Mouse (Mus musculus): ENCODE data around the gene Sac3d1.
"Not testable (repeated sequence)": the region's sequence is repeated elsewhere in the genome, so short reads cannot be mapped to it uniquely, and the experiment has no call there.

Gene Sac3d1

DNA sequence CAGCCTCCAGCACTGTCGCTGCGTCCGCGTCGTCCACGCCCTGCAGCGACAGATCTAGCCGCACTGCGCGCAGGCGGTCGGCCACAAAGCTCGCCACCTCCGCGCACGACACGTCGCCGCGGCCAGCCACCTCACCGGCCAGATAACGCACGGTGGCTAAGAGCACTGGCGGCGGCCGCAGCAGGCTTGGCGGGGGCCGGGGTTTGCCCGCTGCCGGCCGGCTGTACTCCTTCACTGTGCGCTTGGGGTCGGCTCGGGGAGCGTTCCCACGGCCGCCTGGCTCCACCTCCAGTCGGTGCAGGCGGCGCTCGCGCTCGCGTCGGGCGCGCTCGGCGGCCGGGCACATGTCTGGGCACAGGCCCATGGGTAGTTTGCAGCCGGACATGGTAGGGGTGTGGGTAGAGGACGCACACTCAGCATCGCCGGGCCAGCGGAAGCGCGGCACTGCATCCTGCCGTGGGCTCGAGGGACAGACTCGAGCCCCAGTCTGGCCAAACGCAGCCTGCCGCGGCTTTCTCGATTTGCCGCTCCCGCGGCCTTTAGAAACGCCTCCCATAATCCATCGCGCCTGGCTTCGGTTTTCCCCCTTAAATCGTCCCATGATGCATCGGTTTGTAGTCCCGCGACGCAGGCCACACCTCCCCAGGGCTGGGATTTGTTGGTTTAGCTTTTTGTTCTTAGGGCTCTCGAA, at the start of gene Sac3d1:
Sac3d1 (minus strand) TSS at position 665 of the 691 bp plus-strand sequence.
- DNase-seq: peak; percentile 90 to 92

DNA sequence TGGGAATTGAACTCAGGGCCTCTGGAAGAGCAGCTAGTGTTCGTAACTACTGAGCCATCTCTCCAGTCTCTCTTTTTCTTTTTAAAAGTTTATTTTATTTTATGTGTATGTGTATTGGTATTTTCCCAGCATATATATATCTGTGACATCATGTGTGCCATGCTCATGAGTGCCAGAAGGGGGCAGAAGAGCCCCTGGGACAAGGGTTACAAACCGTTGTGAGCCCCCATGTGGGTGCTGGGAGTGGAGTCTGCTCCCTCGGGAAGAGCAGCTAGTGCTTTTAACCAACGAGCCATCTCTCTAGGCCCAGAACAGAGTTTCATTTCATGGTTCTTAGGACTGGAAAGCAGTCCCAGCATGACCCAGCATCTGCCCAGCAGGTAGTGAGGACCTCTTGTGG, 48.3 kb upstream of the Sac3d1 start:
- no peak for DNase-seq

DNA sequence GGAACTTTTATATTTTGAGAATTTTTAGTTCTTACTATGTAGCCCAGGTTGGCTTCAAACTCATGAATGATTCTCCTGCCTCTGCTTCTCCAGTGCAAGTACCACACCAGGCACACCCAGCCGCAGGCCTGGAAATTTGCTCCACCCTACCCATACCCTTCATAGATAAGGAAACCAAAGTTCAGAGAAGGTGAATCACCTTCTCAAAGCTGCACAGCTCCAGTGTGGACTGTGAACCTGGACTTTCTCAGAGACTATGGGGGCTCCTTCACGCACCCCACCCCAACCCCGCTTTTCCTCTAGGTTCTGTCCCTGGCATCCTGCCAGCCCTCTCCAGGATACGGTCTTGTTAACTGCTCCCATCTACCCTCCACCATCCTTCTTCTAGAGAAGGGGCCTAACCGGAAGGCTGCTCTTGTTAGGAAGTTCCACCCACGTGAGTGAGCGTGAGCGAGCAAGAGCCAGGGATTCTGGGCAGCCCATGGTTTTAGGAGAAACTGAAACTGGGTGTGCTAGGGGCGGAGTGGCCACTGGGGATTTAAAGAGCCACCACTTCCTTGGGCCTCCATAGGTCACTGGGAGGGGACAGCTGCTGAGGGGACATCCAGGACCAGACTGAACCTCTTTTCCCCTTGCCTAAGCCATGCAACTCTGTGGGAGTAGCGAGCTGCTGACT, 45.6 kb upstream of the Sac3d1 start:
- no peak for DNase-seq

DNA sequence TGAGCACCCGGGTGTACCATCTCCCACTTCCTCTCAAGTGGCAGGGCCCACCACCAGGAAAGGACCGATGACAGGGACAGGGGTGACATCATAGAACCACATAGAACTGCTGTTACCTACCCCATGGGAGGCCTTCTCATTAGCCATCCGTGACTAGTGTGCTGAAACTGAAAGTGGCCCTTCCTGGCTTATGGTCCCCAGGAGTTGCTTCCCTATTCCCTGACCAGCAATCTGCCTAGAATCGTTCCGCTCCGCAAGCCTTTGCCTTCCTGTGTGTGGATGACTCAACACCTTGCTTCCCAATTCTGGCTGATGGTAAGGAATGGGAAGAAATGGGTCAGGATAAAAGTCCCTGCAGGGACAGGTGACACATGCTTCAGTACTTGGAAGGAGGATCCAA, 38.8 kb upstream of the Sac3d1 start:
- peak; percentile 31 to 36 for DNase-seq

DNA sequence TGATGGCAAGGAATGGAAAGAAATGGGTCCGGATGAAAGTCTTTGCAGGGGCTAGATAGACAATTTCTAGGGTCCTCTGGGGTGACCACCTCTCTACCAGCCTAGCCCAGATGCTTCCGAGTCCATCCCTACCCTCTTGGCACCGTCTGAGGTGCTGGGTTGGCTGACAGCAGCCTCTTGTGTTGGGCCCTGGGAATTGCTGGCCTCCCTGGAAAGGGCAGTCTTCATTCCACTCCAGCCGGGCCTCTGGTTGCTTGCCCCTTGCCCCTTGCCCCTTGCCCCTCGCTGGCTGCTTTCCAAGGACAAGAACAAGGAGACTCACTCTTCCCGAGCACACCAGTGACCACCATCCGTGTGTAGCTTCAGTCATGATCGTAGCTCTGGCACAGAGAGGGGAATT, 37.9 kb upstream of the Sac3d1 start:
- DNase-seq: no peak

DNA sequence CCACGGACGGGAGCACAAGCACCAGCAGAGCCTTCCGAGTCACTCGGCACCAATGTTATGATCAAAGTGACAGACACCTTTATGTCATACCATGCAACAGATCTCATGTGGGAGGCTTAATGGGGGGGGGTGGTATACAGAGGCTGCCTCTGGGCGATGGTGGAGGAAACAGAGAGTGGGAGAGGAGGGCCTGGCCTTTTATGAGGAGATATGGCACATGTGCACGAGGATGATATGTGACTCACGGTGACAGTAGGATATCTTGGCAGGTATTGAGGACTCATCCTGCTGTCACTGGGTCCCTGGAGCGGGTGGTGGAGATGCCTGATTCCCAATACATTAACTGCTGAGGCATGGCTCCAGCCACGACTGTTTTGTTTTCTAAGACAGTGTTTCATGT, 36.7 kb upstream of the Sac3d1 start:
- no peak for DNase-seq

DNA sequence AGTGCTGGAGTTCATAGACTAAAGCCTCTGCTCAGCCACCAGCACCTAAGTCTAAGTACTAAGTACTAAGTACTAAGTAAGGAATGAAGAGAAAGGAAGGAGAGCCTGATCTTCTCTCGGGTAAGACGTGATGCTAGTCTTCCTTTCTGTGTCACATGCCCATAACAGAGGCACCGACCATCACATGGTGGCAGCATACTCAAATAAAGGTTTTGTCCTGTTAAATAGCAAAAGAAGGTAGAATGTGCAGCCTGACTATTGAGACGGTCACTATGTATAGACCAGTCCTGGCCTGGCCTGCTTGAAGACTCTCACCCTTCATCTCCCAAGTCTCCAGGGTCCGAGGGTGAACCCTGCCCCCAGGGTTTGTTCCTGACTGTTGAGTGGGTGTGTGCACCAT, 26.4 kb upstream of the Sac3d1 start:
- no peak for DNase-seq

DNA sequence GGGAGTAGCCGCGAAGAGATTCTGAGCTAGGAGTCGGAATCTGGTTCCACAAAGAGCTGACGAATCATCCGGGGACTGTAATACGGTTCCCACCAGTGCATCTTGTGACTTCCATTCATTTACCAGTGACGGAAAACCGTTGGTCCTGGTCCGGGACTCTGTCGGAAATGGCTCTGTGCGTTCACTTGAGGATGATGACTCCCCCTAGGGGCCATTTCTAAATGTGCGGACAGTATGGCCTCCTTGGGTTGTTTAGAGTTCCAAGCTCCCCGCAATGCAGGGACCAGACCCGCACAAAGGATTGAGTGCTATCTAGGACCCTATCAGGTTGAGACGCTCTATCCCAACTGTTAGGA, 22.9 kb upstream of the Sac3d1 start, which contains the start of gene Arl2:
Arl2 (minus strand) TSS at position 155 of the 356 bp plus-strand sequence.
- peak; percentile 85 to 86 for DNase-seq

DNA sequence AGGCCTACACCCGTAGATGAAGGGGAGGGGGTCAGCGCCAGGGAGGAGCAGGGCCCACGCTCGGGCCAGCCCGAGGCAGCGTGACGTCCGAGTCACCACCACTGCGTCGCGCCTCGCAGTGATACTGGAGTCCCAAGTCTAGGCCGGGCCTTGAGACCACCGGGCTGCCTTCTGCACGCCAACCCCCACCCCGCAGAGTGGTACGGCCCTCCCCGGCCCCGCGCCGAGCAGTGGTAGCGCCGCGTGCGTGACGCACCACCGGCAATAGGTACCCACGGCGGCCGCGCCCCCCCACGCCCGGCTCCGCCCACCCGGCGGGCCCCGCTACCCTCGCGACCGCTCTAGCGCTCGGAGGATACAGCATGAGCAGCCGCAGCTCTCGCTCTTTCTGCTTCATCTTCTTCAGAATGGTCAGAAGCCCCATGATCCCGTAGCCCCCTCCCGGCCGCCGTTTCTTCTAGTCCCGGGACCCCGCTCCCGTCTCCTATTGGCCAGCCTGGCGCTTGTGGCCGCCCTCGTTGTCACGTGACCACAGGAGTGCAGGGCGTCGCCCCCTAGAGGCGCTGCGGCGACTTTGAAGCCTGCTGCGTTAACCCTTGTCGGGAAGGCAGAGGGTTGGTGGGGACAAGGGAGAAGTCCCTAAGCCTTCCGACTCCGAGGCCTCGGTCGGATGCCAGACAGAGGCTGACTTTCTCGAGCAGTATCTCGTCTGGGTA, 22.4 kb upstream of the Sac3d1 start, which contains the start of gene Batf2:
Batf2 (plus strand) TSS at position 306 of the 716 bp plus-strand sequence.
- peak; percentile 91 to 93 for DNase-seq

DNA sequence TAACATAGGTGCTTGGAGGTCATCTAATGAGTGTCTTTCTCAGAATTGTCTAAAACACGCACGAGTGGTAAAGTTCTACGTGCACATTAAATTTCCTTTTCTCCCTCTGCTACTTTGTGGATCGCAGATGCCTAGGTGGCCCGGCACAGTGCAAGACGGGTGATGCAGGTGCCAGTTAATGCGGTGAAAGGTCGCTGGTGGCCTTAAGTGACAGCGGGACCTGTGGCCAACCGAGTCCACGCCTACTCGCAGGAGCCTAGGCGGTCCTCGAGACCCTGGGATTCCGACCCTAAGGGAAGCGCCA, 21.9 kb upstream of the Sac3d1 start:
- no peak for DNase-seq

DNA sequence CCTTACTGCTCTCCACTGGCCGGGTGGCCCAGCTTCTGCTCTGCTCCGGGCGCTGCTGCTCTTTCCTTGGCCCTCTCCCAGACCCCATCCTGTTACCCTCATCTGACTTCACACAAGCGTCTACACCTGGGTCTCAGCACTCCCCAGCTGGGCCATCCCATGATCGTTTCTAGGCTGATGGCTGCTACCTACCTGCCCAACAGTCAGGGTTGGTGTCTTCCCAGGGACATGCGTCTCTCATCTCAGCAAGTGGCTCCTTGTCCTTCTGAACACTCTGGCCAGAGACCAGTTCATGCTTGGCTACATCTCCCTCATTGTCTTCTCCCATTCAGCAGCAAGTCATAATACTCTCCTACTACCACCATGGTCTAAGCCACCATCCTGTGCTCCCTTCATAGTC, 21.3 kb upstream of the Sac3d1 start:
- peak; percentile 39 to 48 for DNase-seq

DNA sequence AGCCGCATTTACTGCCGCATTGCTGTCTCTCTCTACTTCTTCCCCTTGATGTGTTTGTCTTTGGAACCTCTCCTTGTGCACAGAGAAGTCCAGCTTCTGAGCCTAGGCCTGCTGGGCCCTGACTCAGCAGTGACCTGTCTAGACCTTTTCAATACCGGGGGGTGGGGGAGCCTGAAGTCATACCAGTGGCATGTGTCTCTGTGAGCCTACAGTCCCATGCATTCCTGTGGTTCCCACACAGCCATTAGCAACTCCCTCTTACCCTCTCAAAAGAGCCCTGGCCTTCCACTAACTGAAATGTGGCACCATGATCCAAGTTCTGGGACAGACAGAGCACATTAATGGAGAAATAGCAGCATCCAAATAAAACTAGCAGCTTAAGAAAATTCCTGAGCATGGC, 17.9 kb upstream of the Sac3d1 start:
- no peak for DNase-seq

DNA sequence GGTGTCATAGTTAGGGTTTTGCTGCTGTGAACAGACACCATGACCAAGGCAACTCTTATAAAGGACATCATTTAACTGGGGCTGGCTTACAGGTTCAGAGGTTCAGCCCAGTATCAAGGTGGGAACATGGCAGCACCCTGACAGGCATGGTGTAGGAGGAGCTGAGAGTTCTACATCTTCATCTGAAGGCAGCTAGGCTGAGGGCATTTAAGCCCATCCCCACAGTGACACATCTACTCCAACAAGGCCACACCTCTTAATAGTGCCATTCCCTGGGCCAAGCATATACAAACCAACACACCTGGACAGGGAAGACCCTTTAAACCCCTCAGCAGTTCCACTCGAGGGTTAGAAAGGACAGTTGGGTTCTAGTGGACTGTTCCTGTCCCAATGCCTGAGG, 14.7 kb upstream of the Sac3d1 start:
- DNase-seq: not testable (repeated sequence)

DNA sequence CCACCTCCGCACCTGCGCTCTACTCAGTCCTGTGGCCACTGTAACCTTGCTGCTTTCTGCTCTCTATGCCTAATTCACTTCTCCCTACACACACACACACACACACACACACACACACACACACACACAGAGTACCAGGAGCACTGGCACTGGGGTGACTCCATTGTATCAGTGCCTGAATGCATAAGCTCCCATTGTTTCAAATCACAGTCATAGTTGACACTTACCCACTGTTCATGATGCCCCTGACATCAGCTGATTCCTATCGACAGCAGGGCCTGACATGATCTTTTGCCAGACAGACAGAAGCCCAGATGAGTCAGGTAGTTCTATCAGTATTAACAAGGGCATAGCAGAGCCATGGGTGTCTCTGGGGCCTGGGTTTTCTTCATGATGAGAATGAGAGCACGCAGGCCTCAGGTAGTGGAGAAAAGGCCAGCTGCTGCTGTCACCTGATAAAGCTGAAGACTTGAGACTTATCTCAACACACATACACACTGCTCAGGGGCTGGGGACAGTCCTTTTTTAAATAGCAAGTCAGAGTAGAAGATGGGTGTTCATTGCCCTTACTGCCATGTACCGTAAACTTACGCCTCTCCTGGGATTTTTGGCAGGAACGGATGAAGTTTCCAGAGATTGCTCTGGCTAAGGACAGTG, 13.8 kb upstream of the Sac3d1 start:
- no peak for DNase-seq

DNA sequence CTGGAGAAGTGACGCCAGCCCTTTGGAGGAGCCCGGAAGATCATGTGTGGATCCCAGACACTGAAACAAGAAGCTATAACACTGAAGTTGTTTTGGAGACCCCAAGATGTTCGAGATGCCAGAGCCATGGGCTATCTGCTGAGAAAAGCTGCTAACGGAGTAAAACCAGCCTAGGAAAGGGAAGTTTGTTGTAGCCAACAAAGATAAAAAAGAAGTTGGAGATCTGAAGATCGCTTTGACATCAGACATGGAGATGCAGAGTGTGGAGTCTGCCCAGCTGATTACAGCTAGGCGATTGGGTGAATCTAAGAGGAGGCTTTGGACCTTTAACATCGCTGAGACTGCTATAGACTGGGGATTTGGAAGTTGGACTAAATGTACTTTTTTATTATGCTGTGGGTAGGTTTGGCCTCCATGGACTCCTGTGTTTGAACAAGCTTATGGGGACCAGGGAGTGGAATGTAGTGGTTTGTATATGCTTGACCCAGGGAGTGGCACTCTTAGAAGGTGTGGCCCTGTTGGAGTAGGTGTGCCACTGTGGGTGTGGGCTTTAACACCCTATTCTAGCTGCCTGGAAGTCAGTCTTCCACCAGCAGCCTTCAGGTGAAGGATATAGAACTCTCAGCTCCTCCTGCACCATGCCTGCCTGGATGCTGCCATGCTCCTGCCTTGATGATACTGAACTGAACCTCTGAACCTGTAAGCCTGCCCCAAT, 12.1 kb upstream of the Sac3d1 start:
- DNase-seq: not testable (repeated sequence)

DNA sequence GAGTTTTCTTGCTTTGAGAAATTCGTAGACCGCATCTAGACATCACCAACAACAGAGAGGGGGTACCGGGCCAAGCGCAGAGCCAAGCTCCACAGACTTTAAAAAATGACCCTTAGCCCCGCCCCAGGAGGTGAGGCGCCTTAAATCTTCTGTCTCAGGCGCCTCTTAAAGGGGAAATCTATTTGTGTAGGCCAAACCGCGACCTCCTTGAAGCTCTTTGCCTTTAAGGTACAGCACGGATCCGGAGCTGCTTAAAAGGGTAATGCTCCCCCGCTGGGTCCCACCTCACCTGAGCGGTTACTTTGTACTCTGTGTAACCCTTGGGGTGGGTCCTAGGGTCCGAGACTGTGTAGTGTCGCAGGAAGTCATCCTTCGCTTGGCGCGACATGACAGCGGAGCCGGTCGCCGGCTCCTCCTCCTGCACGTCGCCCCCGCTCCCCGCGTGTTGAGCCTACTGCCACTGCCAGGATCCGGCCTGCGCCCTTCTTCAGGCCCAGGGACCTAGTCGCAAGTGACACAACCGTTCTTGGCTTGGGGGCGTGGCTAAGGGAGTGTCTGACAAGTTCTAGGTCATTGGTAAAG, 9.4 kb upstream of the Sac3d1 start, which contains the start of gene Snx15:
Snx15 (minus strand) TSS at position 545 of the 582 bp plus-strand sequence.
- DNase-seq: peak; percentile 96 to 98

DNA sequence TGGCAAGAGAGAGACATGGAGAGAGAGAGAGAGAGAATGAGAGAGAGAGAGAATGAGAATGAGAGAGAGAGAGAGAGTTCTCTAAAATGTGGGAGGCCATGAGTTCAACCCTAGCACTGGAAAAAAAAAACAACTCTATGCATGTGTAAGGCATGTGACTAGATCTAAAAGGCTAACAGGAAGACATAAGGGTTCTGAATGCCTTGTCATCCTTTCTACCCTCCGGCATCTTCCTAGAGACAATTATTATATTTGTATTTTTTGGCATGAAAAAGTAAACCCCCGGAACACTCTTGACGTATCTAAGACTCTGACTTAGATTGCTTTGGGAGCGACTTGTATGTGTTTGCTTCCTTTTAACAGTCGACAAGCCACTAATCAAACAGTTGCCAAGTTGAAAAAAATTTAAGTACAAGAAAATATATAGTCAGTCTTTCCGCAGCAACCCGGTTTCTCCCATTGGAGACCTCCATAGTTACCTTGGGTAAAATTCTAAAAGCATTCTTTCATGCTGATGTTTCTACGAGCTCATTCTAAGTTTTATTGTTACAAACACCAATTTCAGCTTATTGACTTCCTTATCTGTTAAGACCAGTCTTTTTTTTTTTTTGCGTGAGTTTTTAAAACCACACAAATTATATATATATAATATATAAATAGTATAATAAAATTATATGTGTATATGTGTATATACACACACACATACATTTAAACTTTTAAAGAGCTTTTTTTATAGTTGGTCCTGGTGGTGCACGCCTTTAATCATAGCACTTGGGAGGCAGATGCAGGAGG, 8.5 kb upstream of the Sac3d1 start:
- no peak for DNase-seq

DNA sequence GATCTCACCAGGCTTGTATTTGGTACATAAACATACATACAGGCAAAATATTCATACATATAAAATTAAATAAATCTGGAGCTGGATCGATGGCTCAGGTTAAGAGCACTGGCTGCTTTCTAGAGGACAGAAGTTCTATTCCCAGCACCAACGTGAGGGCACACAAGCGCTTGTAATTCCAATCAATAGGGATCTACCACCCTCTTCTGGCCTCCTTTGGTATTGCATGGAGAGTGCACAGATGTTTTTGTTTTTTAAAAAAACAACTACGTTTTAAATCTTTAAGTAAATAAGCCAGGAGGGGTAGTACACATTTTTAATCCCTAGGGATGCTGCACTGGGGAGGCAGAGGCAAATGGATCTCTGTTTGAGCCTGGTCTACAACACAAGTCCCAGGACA, 7.8 kb upstream of the Sac3d1 start:
- peak; percentile 54 to 65 for DNase-seq

DNA sequence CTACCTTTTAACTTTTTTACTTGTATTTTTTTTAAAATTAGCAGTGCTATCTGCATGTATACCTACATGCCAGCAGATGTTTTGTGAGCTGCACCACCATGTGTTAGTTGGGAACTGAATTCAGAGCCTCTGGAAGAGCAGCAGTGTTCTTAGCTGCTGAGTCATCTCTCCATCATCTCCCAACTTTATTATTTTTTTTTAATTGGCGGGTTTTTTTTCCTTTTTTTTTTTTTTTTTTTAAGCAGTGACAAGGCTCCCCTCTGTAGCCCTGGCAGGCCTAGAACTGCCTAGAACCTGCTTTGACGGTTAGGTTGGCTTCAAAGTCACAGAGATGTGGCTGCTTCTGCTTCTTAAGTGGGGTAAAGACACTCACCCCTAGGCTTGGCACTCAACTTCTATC, 6.4 kb upstream of the Sac3d1 start:
- DNase-seq: no peak

DNA sequence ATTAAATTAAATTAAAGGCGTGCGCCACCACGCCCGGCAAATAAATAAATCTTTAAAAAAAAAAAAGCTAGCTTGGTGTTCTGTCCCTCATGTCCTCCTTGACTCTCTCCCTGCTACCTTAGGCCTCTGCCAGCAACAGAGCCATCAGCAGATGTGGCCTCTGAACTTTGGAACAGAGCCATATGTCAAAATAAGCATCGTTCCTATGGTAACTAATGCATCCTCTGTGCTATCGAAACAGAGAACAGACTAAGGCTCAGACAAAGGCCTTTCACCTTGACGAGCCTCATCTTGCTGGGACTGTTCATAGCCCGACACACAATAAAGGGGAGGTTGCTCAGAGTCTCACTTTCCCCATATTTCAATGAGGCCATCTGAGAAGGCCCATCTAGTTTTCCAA, 4.9 kb upstream of the Sac3d1 start:
- no peak for DNase-seq

DNA sequence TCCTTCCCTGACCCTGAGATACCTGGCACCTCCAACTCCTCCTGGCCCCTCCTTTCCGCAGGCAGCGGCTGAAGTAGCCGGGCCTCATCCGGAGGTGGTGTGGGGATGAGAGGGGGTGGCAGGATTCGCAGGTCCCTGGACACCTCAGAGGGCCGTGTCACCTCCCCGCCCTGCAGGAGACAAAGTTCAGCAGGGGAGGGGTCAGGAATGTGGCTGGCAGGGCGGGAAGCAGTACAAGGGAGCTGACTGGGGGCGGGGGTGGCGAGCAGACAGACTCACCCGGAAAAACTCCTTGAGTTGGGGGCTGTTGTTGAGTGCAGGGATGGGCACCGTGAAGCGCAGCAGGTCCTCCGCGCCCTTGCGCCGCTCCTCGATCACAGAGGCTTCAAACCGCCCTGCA, 3.3 kb upstream of the Sac3d1 start:
- no peak for DNase-seq

All from cerebellum, adult 18-20 months (tissue).